Mouse (Mus musculus) hindbrain, embryonic 16.5 days (tissue): Measurements from ENCODE around the gene Foxred1. TPM values are rescaled to one million over a fixed set of nuclear protein-coding genes. Genes with fewer than 3 reads are reported as not detected.

Experiments
- ATAC-seq: fragments of 200-750 bp; cut with Nextera tagmentation; 2 replicates; pipeline ENCODE4 v1.8.0; 2017; ENCODE audit warnings: moderate TSS enrichment, moderate library complexity
- H3K27ac ChIP-seq: fragments of 300-500 bp; sonication (generic); 2 replicates; pipeline ENCODE4 v1.5.1; 2014; ENCODE audit warnings: low read depth, mild to moderate bottlenecking, control low read depth, low read length, moderate library complexity
- H3K27me3 ChIP-seq: fragments of 300-500 bp; sonication (generic); replicated peaks from 2 replicates; pipeline ENCODE4 v1.6.1; 2014; ENCODE audit warnings: low read length; ENCODE audit not compliant: control insufficient read depth, insufficient read depth
- H3K36me3 ChIP-seq: fragments of 300-500 bp; sonication (generic); 2 replicates; pipeline ENCODE4 v1.6.1; 2014; ENCODE audit warnings: mild to moderate bottlenecking, low read length, moderate library complexity, mixed read lengths; ENCODE audit not compliant: control insufficient read depth, insufficient read depth
- H3K4me1 ChIP-seq: fragments of 300-500 bp; sonication (generic); 2 replicates; pipeline ENCODE4 v1.6.1; 2014; ENCODE audit warnings: low read depth, low read length; ENCODE audit not compliant: control insufficient read depth, insufficient read depth
- H3K4me2 ChIP-seq: fragments of 300-500 bp; sonication (generic); 2 replicates; pipeline ENCODE4 v1.6.1; 2014; ENCODE audit warnings: mild to moderate bottlenecking, low read length, control low read depth, moderate library complexity
- H3K4me3 ChIP-seq: fragments of 300-500 bp; sonication (generic); 2 replicates; pipeline ENCODE4 v1.5.1; 2014; ENCODE audit warnings: mild to moderate bottlenecking, low read length, control low read depth, moderate library complexity
- H3K9ac ChIP-seq: fragments of 300-500 bp; sonication (generic); 2 replicates; pipeline ENCODE4 v1.6.1; 2014; ENCODE audit warnings: low read depth, mild to moderate bottlenecking, control low read depth, low read length, moderate library complexity
- H3K9me3 ChIP-seq: fragments of 300-500 bp; sonication (generic); 2 replicates; pipeline ENCODE4 v1.6.1; 2014; ENCODE audit warnings: mild to moderate bottlenecking, low read length, moderate library complexity; ENCODE audit not compliant: control insufficient read depth
- WGBS: fragments of 180-500 bp; shearing (Covaris S2); extraction: QIAGEN DNeasy Blood & Tissue Kit; methylation state at CpG from one replicate; pipeline ENCODE4 v1.1.7; 2014; 5-methylcytosine and 5-hydroxymethylcytosine counted together
- polyA plus RNA-seq: library from polyadenylated mRNA; unstranded; fragments of >200 nt; fragmentation: Nextera tagmentation; extraction: Ambion mirVana; gene quantifications from 2 replicates; pipeline ENCODE4 v1.2.1, GENCODE M21; 2015

The Foxred1 gene
- polyA plus RNA-seq, 1 experiment from 2014 or later = 51.4 TPM

DNA sequence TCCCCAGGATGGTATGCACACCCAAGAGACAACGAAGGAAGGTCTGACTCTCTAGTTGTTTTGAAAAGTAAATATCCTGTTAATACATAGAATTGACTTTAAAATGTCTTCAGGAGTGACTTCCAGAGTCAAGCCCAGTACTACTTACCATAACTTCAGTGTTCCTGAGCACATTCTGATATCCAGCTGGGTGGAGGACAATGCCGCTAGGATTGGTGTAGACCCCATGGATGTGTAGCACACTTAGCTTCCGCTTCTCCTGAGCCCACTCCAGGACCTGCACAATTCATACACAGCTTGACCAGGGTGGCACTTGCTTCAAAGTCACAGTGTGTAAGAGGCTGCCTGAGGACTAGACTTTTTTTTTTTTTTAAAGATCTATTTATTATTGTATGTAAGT, 12.6 kb upstream of the Foxred1 start:
- H3K9ac ChIP-seq = no peak overlapping the region
- peaks cover 20% of the 10 kb centered on the region for H3K36me3 ChIP-seq
- no peak overlapping the region for H3K27ac ChIP-seq
- H3K9me3 ChIP-seq = no peaks in the 10 kb centered on the region
- 94% methylated on average over 3 of the region's 3 CpGs for WGBS
- no peak overlapping the region for H3K4me3 ChIP-seq
- ATAC-seq = no peak
- H3K27me3 ChIP-seq = no peaks in the 10 kb centered on the region
- no peaks in the 10 kb centered on the region for H3K4me1 ChIP-seq
- H3K4me2 ChIP-seq = no peak overlapping the region

DNA sequence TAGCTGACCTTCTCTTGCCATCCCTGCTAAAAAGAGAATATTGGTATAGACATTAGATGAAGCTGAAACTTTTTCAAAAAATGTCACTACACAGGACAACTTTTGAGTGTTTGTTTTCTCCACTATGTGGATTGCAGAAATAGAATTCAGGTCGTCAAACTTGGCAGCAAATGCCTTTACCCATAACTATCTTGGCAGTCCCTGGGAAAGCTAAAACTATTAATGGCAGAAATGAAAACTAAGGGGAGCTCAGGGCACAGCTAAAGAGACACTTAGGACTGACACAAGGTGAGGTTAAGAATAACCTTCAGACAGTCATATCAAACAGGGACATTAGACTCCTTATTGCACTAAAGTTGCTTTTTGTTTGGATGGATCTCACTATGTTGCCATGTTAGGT, 7.1 kb upstream of the Foxred1 start:
- H3K4me3 ChIP-seq = no peak overlapping the region
- 83% methylated on average over 1 of the region's 1 CpGs for WGBS
- no peak overlapping the region for H3K4me2 ChIP-seq
- H3K4me1 ChIP-seq = no peaks in the 10 kb centered on the region
- no peaks in the 10 kb centered on the region for H3K27me3 ChIP-seq
- H3K36me3 ChIP-seq = peaks cover 43% of the 10 kb centered on the region
- H3K27ac ChIP-seq = no peak overlapping the region
- H3K9me3 ChIP-seq = no peaks in the 10 kb centered on the region
- no peak for ATAC-seq
- H3K9ac ChIP-seq = no peak overlapping the region

DNA sequence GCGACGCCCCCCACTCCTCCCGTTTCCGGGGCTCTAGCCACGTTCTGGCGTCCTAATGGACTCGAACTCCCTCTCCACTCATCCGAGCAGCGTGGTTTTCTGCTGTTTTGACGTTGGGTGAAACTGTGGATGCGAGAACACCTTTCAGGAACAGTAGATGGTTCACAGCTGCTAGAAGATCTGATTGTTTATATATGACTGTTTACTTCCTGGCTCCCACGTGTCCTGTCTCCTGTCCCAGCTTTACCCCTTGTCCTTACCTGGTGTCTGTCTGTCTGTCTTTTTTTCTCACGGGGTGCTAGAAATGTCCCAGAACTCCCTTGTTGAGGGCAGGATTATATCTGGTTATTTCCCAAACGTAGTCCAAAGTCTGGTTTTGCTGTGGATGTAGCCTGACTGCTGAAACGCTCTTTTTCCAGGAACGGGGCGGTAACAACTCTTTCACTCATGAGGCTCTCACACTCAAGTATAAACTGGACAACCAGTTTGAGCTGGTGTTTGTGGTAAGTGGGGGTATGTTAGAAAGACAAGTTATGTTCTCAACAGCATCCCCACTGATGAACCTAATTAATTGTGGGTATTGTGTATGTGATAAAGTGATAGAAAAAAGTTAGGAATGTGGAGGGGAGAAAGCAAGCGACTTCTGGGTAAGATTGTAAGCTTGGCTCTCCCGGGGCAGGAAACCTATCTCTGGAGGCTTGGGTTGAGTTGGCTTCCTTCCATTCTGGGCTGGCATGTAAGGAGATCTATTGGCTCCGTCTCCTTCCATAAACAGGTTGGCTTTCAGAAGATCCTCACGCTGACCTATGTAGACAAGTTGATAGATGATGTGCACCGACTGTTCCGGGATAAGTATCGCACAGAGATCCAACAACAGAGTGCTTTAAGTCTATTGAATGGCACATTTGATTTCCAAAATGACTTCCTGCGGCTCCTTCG, 987 bp upstream of the Foxred1 start:
- peak overlapping the region; percentile 55 for H3K27ac ChIP-seq
- no peak for ATAC-seq
- 36% methylated on average over 26 of the region's 26 CpGs for WGBS

DNA sequence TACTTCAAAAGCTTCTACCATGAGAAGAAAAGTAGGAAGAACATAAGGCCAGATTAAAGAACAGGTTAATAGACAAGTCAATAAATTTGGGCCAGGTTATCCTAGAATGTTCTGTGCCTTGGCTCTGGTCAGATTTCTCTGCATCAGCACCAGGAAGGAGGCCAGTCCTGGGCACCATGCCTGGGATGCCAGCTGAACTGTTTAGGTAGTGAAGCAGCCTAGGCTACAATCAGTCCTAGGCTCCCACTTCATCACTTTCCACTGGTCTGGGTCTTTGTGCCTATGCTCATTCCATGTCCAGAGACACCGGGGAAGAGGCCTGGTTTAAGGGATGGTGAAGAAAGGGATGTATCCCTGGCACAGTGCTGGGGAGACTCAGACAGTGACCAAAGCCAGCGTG, 6.4 kb downstream of the Foxred1 start:
- Histone ChIP-seq H3K27me3 (no peaks in the 10 kb centered on the region), H3K9me3 (no peaks in the 10 kb centered on the region), H3K36me3 (peaks cover 20% of the 10 kb centered on the region), H3K4me2 (no peak overlapping the region), H3K9ac (no peak overlapping the region), H3K4me1 (peaks cover 9% of the 10 kb centered on the region), H3K4me3 (no peak overlapping the region), H3K27ac (no peak overlapping the region)
- 98% methylated on average over 2 of the region's 2 CpGs for WGBS
- ATAC-seq = no peak

More for the DNA sequence above, 987 bp upstream of the Foxred1 start:
- H3K4me2 ChIP-seq = peak overlapping the region; percentile 78
- peaks cover 16% of the 10 kb centered on the region for H3K4me1 ChIP-seq
- H3K36me3 ChIP-seq = peaks cover 23% of the 10 kb centered on the region
- H3K9me3 ChIP-seq = no peaks in the 10 kb centered on the region
- peak overlapping the region; percentile 90 for H3K4me3 ChIP-seq
- H3K9ac ChIP-seq = peak overlapping the region; percentile 85
- H3K27me3 ChIP-seq = no peaks in the 10 kb centered on the region

DNA sequence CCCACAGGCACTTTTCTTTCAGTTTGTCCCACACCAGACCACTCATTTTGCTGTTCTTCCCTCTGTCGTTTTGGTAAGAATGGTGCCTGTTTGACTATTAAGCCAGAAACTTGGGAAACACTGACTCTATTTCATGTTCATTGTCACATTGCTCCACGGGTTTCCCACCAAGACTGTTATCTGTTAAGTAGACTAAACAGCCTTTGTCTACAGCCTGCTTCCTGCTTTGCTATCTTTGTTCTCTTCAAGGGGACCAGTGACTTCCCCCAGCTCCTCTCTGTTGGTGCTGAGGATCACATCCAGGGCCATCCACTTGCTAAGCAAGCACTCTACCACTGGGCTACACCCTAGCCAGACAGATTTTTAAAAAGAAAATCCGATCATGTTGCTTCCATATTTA, 7.3 kb downstream of the Foxred1 start:
- H3K36me3 ChIP-seq = peaks cover 20% of the 10 kb centered on the region
- H3K9ac ChIP-seq = no peak overlapping the region
- no peak overlapping the region for H3K4me2 ChIP-seq
- H3K27me3 ChIP-seq = no peaks in the 10 kb centered on the region
- no peak for ATAC-seq
- 81% methylated on average over 3 of the region's 3 CpGs for WGBS
- no peaks in the 10 kb centered on the region for H3K9me3 ChIP-seq
- peaks cover 9% of the 10 kb centered on the region for H3K4me1 ChIP-seq
- H3K27ac ChIP-seq = no peak overlapping the region
- no peak overlapping the region for H3K4me3 ChIP-seq

DNA sequence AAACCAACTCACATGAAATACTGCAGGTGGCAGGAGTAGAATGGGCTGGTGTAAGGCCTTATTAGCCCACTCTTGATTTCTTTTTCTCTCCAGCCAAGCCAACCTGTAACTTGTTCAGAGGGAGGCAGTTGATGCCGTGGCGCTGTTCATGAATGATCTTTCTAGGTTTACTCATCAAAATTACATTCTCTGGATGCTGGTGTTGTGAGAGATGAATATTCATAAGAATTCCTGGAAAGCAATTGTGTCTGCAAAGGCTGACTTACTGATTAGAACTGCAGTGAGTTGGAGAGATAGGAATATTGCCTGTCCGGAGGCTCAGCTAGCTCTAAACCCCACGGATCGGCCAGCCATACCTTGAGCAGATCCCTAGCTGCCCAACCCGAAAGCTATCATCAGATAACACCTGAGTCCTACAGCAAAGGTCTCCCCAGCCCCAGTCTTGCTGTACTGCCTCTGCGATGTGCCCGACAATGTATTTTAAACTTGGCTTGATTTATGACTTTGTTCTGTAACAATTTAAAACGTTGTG, 10.3 kb downstream of the Foxred1 start:
- H3K4me3 ChIP-seq = peak overlapping the region; percentile 64
- peaks cover 4% of the 10 kb centered on the region for H3K36me3 ChIP-seq
- H3K9me3 ChIP-seq = no peaks in the 10 kb centered on the region
- no peak for ATAC-seq
- H3K27ac ChIP-seq = no peak overlapping the region
- H3K4me1 ChIP-seq = peaks cover 9% of the 10 kb centered on the region
- 56% methylated on average over 9 of the region's 9 CpGs for WGBS
- H3K9ac ChIP-seq = peak overlapping the region; percentile 76
- H3K4me2 ChIP-seq = peak overlapping the region; percentile 83
- no peaks in the 10 kb centered on the region for H3K27me3 ChIP-seq

DNA sequence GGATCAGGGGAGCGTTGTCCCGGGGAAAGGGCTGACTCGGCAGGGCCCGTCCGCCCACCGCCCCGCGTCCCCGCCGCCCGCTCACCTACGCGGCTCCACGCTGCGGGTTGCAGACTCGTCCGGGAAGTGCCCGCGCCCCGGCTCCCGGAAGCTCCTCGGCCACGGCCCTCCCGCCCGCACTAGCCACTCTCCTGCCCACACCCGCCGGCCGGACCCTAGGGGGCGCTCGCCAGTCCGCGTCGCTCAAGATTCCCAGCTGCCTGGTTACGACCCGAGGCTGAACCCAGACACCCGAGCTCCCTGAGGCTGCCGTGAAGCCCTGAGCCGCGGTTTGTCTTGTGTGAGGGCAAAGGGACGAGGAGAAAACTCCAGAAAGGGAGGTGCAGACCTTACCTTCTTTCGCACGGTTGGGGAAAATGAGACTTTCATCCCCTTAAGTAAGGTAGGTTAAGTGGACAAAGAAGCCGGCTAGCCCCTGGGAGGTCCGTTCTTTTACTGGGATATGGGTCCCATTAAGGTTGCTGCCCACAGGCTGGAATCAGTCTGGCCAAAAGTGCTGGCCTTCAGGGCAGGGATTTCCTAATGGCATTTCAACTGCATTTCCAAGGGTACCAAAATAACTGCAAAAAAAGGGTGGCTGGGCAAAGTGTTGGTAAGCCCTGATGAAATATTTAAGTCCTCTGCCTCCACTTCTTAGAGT, 10.9 kb downstream of the Foxred1 start, which contains the start of the genes Srpr and Tirap:
Gene Srpr (plus strand): TSS at position 404 of the 700 bp plus-strand sequence.
Gene Tirap (minus strand): TSS at position 520 of the 700 bp plus-strand sequence.
- peak; percentile 88 for ATAC-seq
- H3K36me3 ChIP-seq = no peaks in the 10 kb centered on the region
- peaks cover 9% of the 10 kb centered on the region for H3K4me1 ChIP-seq
- no peak within 1 kb of the TSS for H3K27ac ChIP-seq
- H3K4me2 ChIP-seq = peak within 1 kb of the TSS; percentile 83
- H3K4me3 ChIP-seq = peak within 1 kb of the TSS; percentile 64
- WGBS = 0% methylated on average over 38 of the region's 44 CpGs
- no peaks in the 10 kb centered on the region for H3K27me3 ChIP-seq
- peak within 1 kb of the TSS; percentile 76 for H3K9ac ChIP-seq
- H3K9me3 ChIP-seq = no peaks in the 10 kb centered on the region

DNA sequence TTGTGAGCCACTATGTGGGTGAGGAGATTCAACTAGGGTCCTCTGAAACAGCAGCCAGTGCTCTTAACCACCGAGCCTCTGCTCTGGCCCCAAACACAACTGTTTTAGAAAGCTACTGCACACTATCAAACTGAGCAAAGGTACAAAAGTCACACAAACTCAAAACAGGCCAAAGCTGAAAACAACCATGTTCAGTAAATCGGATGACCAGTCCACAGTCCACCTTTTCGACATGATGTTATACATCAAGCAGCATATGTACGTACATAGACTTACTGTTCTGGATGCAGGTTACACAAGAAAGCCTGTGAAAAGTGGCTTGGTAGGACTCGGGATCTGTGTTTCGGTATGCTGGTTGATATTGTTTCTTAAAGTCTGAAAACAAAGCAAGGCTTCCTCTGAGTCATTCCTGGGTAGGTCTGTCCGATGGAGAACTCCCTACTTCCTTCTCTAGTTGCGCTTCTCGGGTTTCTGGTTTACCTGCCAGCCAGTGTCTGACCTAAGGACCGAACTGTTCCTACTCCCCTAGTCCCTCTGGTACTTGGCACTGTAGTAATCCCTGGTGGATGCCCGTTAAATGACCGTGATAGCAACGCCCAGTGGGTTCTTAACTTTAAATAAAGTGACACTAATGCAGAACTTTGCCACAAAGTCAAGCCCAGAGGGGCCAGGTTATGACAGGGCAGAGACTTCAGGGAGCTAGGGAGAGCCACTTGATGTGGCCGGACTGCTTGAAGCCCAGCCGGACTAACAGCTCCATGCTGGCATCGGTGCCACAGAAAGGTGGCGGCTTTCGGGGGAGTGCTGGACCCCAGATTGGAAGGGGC, 11.7 kb downstream of the Foxred1 start:
- H3K9ac ChIP-seq = peak overlapping the region; percentile 76
- H3K4me2 ChIP-seq = peak overlapping the region; percentile 83
- no peaks in the 10 kb centered on the region for H3K36me3 ChIP-seq
- H3K27ac ChIP-seq = no peak overlapping the region
- 26% methylated on average over 18 of the region's 18 CpGs for WGBS
- H3K4me3 ChIP-seq = peak overlapping the region; percentile 64
- ATAC-seq = peak; percentile 50
- H3K9me3 ChIP-seq = no peaks in the 10 kb centered on the region
- H3K4me1 ChIP-seq = peaks cover 9% of the 10 kb centered on the region
- H3K27me3 ChIP-seq = no peaks in the 10 kb centered on the region
